Mouse (Mus musculus) neural tube, embryonic 11.5 days (tissue): ENCODE measurements around the gene Pon2. TPM values are rescaled to one million over a fixed set of nuclear protein-coding genes. Genes with fewer than 3 reads are reported as not detected.

ENCODE experiments used
- ATAC-seq: fragments of 200-750 bp; cut with Nextera tagmentation; 2 replicates; pipeline ENCODE4 v1.8.0; 2017; ENCODE audit warnings: moderate number of reproducible peaks, mild to moderate bottlenecking, moderate TSS enrichment, moderate library complexity; ENCODE audit not compliant: insufficient read depth, low FRiP score, low TSS enrichment
- DNase-seq: peaks from one replicate; pipeline ENCODE4 v3.0.0-alpha.2; 2015; ENCODE audit warnings: low spot score
- H3K27ac ChIP-seq: fragments of 300-500 bp; sonication (generic); 2 replicates; pipeline ENCODE4 v1.5.1; 2014; ENCODE audit warnings: low read depth, mild to moderate bottlenecking, low read length
- H3K27me3 ChIP-seq: fragments of 300-500 bp; sonication (generic); 2 replicates; pipeline ENCODE4 v1.6.1; 2014; ENCODE audit warnings: mild to moderate bottlenecking, low read length, mixed read lengths; ENCODE audit not compliant: control insufficient read depth, insufficient read depth
- H3K36me3 ChIP-seq: fragments of 300-500 bp; sonication (generic); 2 replicates; pipeline ENCODE4 v1.6.1; 2014; ENCODE audit warnings: mild to moderate bottlenecking, low read length, moderate library complexity, mixed read lengths; ENCODE audit not compliant: control insufficient read depth, insufficient read depth
- H3K4me1 ChIP-seq: fragments of 300-500 bp; sonication (generic); 2 replicates; pipeline ENCODE4 v1.6.1; 2014; ENCODE audit warnings: low read length, mixed read lengths; ENCODE audit not compliant: control insufficient read depth, insufficient read depth
- H3K4me2 ChIP-seq: fragments of 300-500 bp; sonication (generic); 2 replicates; pipeline ENCODE4 v1.6.1; 2014; ENCODE audit warnings: low read depth, mild to moderate bottlenecking, moderate library complexity
- H3K4me3 ChIP-seq: fragments of 300-500 bp; sonication (generic); 2 replicates; pipeline ENCODE4 v1.5.1; 2014; ENCODE audit warnings: low read depth, low read length
- H3K9ac ChIP-seq: fragments of 300-500 bp; sonication (generic); 2 replicates; pipeline ENCODE4 v1.6.1; 2014; ENCODE audit warnings: mild to moderate bottlenecking, low read length
- H3K9me3 ChIP-seq: fragments of 300-500 bp; sonication (generic); 2 replicates; pipeline ENCODE4 v1.6.1; 2016; ENCODE audit warnings: low read length; ENCODE audit not compliant: control insufficient read depth
- WGBS: fragments of 180-500 bp; shearing (Covaris S2); extraction: QIAGEN DNeasy Blood & Tissue Kit; methylation state at CpG from one replicate; pipeline ENCODE4 v1.1.7; 2014; 5-methylcytosine and 5-hydroxymethylcytosine counted together
- polyA plus RNA-seq: library from polyadenylated mRNA; unstranded; fragments of >200 nt; fragmentation: Nextera tagmentation; extraction: Ambion mirVana; gene quantifications from 2 replicates; pipeline ENCODE4 v1.2.1, GENCODE M21; 2014

Pon2 gene
- polyA plus RNA-seq, 1 experiment from 2014 or later = 25.9 TPM

- WGBS = 46% methylated on average over 6 of the region's 6 CpGs
- H3K36me3 ChIP-seq = no peaks in the 10 kb centered on the region
- H3K4me1 ChIP-seq = no peaks in the 10 kb centered on the region
- H3K4me2 ChIP-seq = no peak overlapping the region
- no peak overlapping the region for H3K4me3 ChIP-seq
- ATAC-seq (no peak), DNase-seq (no peak)
- no peak overlapping the region for H3K9ac ChIP-seq
- no peaks in the 10 kb centered on the region for H3K9me3 ChIP-seq
- no peak overlapping the region for H3K27ac ChIP-seq
- H3K27me3 ChIP-seq = no peaks in the 10 kb centered on the region
These were observed 17.5 kb downstream of the Pon2 start for GRCm38 (mm10) chr6:5280576-5281305.

- Histone ChIP-seq H3K4me3 (no peak overlapping the region), H3K9ac (no peak overlapping the region), H3K27me3 (no peaks in the 10 kb centered on the region), H3K9me3 (no peaks in the 10 kb centered on the region), H3K27ac (no peak overlapping the region), H3K4me2 (no peak overlapping the region), H3K36me3 (no peaks in the 10 kb centered on the region), H3K4me1 (no peaks in the 10 kb centered on the region)
- DNase-seq (no peak), ATAC-seq (no peak)
- WGBS = 61% methylated on average over 5 of the region's 5 CpGs
These were observed 20.3 kb downstream of the Pon2 start for GRCm38 (mm10) chr6:5277972-5278371.

GRCm38 (mm10) chr6:5269641-5270040, 28.6 kb downstream of the Pon2 start:
- Histone ChIP-seq H3K9ac (no peak overlapping the region), H3K27me3 (no peaks in the 10 kb centered on the region), H3K4me2 (no peak overlapping the region), H3K27ac (no peak overlapping the region), H3K4me1 (no peaks in the 10 kb centered on the region), H3K4me3 (no peak overlapping the region), H3K36me3 (no peaks in the 10 kb centered on the region), H3K9me3 (no peaks in the 10 kb centered on the region)
- ATAC-seq (no peak), DNase-seq (no peak)
- WGBS = 90% methylated on average over 6 of the region's 6 CpGs

DNA sequence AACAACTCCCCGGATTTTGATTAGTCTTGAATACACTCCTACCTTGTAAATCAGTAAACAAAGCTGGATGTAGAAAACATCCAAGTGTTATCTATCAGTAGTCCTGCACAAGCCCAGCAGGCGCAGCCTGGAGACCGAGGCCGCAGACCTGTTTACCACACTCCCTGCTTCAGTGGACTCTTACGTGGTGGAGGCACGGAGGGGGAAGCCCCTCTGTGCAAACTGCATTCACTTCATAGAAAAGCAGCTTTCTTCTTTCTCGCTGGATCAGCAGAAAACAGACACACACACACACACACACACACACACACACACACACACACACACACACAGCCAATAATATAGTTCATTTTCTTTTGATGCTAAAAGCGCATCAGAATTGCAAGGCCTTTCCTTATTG, 33.5 kb downstream of the Pon2 start:
- Histone ChIP-seq H3K9me3 (no peaks in the 10 kb centered on the region), H3K36me3 (no peaks in the 10 kb centered on the region), H3K4me3 (no peak overlapping the region), H3K4me1 (no peaks in the 10 kb centered on the region), H3K27me3 (no peaks in the 10 kb centered on the region), H3K9ac (no peak overlapping the region), H3K4me2 (no peak overlapping the region), H3K27ac (no peak overlapping the region)
- ATAC-seq (no peak), DNase-seq (no peak)
- WGBS = 76% methylated on average over 8 of the region's 8 CpGs

DNA sequence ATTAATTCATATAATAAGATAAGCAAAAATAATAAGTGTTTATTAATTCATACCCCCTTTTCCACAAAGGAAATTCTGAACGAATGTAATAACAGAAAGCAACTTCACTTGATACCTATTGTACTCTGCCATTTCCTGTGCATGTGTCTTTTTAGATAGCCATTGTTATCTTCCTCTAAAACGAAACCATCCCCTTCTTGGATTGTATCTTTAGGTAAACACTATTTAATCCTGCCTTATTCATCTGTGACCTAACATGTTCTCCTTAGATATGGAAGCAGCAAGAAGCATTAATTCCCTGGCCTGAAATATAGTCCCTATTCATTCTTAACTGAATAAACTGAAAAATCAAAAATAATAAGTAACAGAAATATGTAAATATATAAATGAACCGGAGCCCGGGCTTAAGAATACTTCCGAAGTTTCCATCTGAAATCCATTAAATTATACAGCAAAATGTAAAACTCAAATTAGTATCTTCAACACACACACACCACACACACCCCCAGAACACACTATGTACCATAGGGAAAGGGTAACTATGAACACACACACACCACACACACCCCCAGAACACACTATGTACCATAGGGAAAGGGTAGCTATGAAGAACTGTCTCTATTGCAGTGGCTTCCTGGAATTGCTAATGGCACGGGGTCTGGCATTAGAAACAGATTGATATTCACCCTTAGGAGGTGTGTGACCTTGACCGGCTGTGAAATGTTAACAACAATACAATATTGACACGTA, 34.8 kb downstream of the Pon2 start:
- ATAC-seq (no peak), DNase-seq (no peak)
- no peaks in the 10 kb centered on the region for H3K4me1 ChIP-seq
- H3K4me2 ChIP-seq = no peak overlapping the region
- no peaks in the 10 kb centered on the region for H3K27me3 ChIP-seq
- H3K27ac ChIP-seq = no peak overlapping the region
- 85% methylated on average over 8 of the region's 8 CpGs for WGBS
- H3K4me3 ChIP-seq = no peak overlapping the region
- H3K36me3 ChIP-seq = no peaks in the 10 kb centered on the region
- H3K9ac ChIP-seq = no peak overlapping the region
- no peaks in the 10 kb centered on the region for H3K9me3 ChIP-seq

GRCm38 (mm10) chr6:5262322-5263249, 35.7 kb downstream of the Pon2 start:
- ATAC-seq = no peak
- H3K9me3 ChIP-seq = no peaks in the 10 kb centered on the region
- 92% methylated on average over 9 of the region's 10 CpGs for WGBS
- H3K36me3 ChIP-seq = no peaks in the 10 kb centered on the region
- no peak overlapping the region for H3K27ac ChIP-seq
- H3K4me2 ChIP-seq = no peak overlapping the region
- H3K4me3 ChIP-seq = no peak overlapping the region
- no peak for DNase-seq
- H3K4me1 ChIP-seq = no peaks in the 10 kb centered on the region
- H3K9ac ChIP-seq = no peak overlapping the region
- H3K27me3 ChIP-seq = no peaks in the 10 kb centered on the region

DNA sequence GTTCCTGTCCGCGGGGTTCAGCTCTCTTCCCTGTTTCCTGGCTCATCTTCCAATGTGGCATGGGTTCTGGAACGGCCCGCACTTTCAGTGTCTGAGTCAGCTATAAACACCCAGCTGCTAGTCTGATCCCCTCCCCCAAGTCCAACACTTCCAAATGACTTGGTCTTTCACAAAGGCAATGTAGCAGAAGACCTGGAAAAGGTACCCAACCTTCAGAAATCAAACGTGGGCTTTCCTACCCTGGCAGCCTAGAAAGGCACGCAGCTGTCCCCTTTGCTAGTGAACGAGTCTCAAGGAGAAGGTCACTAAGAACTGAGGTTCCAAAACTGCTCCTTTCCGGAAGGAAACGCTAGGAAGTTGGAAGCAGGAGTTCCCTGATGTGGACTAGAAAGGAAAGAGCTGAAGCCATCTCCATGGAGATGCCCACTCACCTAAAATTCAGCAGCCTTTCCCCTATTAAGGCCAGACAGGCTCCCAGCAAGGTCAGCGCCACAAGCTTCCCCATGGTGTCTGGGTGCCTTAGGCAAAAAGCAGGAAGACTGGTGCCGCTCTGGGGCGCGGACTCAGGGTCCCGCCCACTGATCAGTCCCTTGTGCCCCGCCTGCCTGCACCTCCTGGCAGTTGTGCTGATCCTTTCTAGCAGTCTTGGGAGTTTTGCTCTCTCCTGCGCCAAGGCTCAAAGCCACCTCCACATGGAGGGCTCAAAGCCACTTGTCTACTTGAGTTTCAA, 42.4 kb downstream of the Pon2 start, which contains the start of gene Pon3:
Pon3 (minus strand) TSS at position 565 of the 730 bp plus-strand sequence.
- Histone ChIP-seq H3K36me3 (no peaks in the 10 kb centered on the region), H3K27ac (no peak within 1 kb of the TSS)
- no peak for ATAC-seq

DNA sequence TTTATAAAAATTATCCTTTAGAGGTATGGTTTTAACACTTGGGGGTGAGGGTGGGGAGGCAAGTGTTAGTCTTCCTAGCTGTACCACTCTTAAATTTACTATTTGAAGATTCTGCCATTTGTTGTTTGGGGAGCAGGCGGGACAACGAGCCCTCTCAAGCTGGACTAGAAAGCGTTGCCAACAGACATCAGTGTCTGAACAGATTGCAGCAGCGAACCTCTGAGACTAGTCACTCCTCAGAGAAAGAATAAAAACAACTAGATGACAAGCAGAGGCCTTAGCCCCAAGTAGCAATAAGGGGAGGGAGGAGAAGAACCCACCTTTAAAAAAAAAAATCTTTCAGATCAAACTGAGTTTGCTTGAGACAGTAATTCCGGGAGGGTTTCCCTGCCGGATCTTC, 43.0 kb downstream of the Pon2 start:
- no peaks in the 10 kb centered on the region for H3K9me3 ChIP-seq
- ATAC-seq = no peak
- no peak overlapping the region for H3K9ac ChIP-seq
- H3K4me2 ChIP-seq = 0 out of 2 replicates have a peak overlapping the region, but pooled peaks have one; percentile 44
- no peak overlapping the region for H3K4me3 ChIP-seq
- no peak overlapping the region for H3K27ac ChIP-seq
- H3K27me3 ChIP-seq = no peaks in the 10 kb centered on the region
- no peaks in the 10 kb centered on the region for H3K36me3 ChIP-seq
- WGBS = 46% methylated on average over 6 of the region's 6 CpGs
- no peaks in the 10 kb centered on the region for H3K4me1 ChIP-seq
- DNase-seq = no peak

More for the DNA sequence above, 42.4 kb downstream of the Pon2 start, which contains the start of gene Pon3:
- no peaks in the 10 kb centered on the region for H3K9me3 ChIP-seq
- 11% methylated on average over 16 of the region's 16 CpGs for WGBS
- H3K4me3 ChIP-seq = peak within 1 kb of the TSS; percentile 21; the same call in 1 of the 2 replicates
- peak; percentile 34 for DNase-seq
- H3K4me2 ChIP-seq = peak within 1 kb of the TSS; percentile 44
- no peaks in the 10 kb centered on the region for H3K4me1 ChIP-seq
- H3K27me3 ChIP-seq = no peaks in the 10 kb centered on the region
- peak within 1 kb of the TSS; percentile 29; the same call in 1 of the 2 replicates for H3K9ac ChIP-seq
